In genomic region chr1:91239800-91240199, GRCm38 (mm10) we compare ENCODE assay signal across 6 mouse cellular contexts.
"Had no signal": no experiment of that assay in that cellular context is flagged by ENCODE, and none has a peak within 500 bp of the region (broad histone marks: within the 10 kb centered on the region; RNA-seq: fewer than 3 reads in every experiment).

No protein-coding gene starts in this region.

- H3K9ac ChIP-seq: liver, embryonic 15.5 days; neural tube, embryonic 12.5 days; neural tube, embryonic 15.5 days had no signal

- H3K36me3 ChIP-seq: liver, embryonic 15.5 days; neural tube, embryonic 12.5 days; neural tube, embryonic 15.5 days had no signal

- H3K27me3 ChIP-seq: liver, embryonic 15.5 days; neural tube, embryonic 12.5 days; neural tube, embryonic 15.5 days had no signal

- H3K4me2 ChIP-seq: liver, embryonic 15.5 days; midbrain, embryonic 11.5 days; neural tube, embryonic 12.5 days; neural tube, embryonic 15.5 days had no signal

- H3K27ac ChIP-seq: layer of hippocampus, adult 2 months; left cerebral cortex, adult 2 months; liver, embryonic 15.5 days; neural tube, embryonic 12.5 days; neural tube, embryonic 15.5 days had no signal

- H3K4me3 ChIP-seq: layer of hippocampus, adult 2 months; left cerebral cortex, adult 2 months; liver, embryonic 15.5 days; neural tube, embryonic 12.5 days; neural tube, embryonic 15.5 days had no signal

- H3K9me3 ChIP-seq: liver, embryonic 15.5 days; neural tube, embryonic 12.5 days; neural tube, embryonic 15.5 days had no signal

- H3K4me1 ChIP-seq: neural tube, embryonic 12.5 days; neural tube, embryonic 15.5 days had no signal
